Mouse (Mus musculus): ENCODE results near the gene Gm10775. TPM values are rescaled to one million over a fixed set of nuclear protein-coding genes. Genes with fewer than 3 reads are reported as not detected.
A peak's percentile ranks its signal among the peaks of the same experiment; 100 is the strongest.

Gene Gm10775
- polyA plus RNA-seq (2017; shearing (Covaris generic)) = not detected

- ATAC-seq = no peak
Measured at GRCm38 (mm10) chr13:65259239-65259638, at the start of gene Gm10775. Gm10775 (plus strand) TSS chr13:65259539.

DNA sequence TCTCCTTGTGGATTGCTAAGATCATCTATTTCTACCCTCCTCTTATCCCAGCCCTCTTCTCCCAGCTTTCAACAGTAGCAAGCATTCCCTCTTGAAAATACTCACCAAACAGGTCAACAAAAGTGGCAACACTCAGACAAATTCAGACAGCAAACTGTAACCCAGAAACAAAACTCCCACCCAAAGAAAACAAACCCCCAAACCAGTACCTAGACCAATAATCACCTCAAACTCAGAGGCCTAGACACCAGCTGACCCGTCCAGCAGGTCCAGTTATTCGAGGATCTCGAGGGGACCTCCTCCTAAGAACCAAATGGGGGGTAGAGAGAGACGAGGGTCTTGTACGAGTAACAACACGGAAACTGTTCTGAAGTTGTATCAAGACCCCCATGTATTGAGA is 33.4 kb upstream of the Gm10775 start:
- no peak for ATAC-seq

DNA sequence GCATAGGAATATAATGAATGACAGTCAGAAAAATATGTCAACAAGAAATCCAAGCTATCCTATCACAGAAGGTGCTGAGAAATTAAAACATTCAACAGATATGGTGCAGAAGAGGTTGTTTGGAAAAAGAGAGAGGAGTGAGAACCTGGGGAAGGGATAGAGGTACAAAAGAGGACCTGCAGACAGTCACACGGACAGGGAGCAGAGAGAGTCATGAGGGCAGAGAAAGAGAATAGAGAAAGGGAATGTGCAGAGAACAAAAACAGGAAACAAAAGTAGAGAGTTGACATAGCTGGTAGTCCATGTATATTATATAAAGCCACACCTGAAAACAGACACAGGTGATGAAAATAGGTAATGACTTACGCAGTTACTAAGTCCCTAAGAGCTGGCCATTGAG is 32.7 kb upstream of the Gm10775 start:
- no peak for ATAC-seq

- no peak for ATAC-seq
Measured at GRCm38 (mm10) chr13:65237211-65237610, 22.1 kb upstream of the Gm10775 start.

DNA sequence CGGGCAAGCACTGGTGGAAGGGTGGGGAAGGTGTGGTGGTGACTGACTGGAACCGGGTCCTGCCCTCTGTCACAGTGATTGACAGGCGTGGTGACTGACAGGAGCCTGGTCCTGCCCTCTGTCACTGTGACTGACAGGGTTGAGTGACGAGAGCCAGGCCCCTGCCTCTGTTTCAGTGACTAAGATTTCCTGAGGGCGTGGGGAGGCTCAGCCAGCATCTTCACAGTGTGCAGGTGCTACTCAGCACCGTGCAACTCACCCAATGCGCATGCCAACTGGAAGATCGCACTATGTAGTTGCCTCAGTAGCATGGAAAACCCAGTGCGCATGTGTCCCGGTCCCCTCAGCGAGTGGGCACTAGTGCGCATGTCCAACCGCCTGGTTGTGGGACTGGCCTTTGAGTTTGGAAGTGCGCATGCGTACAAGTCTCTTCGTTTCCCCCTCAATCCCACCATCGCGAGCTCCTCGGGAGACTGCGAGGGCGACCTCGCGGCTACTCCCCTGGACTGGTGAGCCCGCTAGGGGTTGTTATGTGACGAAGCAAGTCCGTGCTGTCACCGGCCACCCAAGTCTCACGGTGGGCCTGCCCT is 18.7 kb upstream of the Gm10775 start:
- peak; percentile 83 for ATAC-seq

DNA sequence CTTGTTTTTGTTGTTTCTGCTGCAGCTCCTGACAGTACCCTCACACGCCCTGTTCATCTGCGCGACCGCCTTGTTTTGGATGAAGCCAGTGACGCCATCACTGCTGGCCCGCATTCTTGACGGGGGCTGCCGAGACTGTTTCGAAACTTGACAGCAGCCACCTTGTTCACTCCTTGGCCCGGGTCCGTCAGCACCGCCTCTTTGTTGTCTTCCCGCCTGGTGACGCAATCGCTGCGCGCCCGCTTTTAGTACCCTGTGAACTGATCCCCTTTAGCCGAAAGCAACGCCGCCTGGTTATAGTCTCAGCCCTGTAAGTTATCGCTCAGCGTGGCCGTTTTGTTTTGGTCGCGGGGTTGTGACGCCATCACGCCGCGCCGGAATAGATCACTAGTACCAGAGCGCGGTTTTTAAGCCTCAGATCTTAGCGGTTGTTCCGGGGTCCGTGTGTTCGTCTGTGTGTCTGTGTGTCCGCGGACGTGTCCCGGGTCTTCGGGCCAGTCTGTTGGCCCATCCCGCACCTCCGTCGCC is 18.2 kb upstream of the Gm10775 start:
- ATAC-seq = peak; percentile 47

GRCm38 (mm10) chr13:65241627-65242318 is 17.6 kb upstream of the Gm10775 start:
- ATAC-seq = peak; percentile 2

GRCm38 (mm10) chr13:65242319-65242787 is 17.0 kb upstream of the Gm10775 start:
- ATAC-seq = no peak

DNA sequence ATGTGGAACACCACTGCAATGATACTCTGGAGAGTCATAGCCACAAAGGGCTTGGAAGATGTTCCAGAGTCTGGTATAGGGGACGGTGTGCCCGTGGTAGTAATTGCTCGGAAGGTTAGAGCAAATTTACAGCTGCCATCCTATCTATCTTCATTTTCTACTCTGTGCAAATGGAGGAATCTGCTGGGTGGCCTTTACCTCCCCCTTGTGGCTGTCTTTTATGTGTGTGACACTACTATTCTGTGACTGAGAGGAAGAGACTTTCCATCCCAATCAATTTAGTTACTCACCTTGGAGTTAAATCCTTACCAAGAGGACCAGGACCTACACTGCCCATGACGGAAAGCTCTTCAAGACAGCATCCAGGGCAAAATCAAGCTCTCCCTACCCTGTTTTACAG is 16.1 kb upstream of the Gm10775 start:
- no peak for ATAC-seq

GRCm38 (mm10) chr13:65258175-65258954 is 974 bp upstream of the Gm10775 start:
- no peak for ATAC-seq

GRCm38 (mm10) chr13:65262086-65262485 is 2.7 kb downstream of the Gm10775 start:
- ATAC-seq = no peak

GRCm38 (mm10) chr13:65277994-65278382 is 18.6 kb downstream of the Gm10775 start:
- no peak for ATAC-seq

GRCm38 (mm10) chr13:65278383-65279341 is 19.3 kb downstream of the Gm10775 start, which contains the start of gene Zfp369:
Zfp369 (plus strand) TSS chr13:65278814.
- peak; percentile 92 for ATAC-seq

GRCm38 (mm10) chr13:65286771-65287170 is 27.4 kb downstream of the Gm10775 start:
- no peak for ATAC-seq

DNA sequence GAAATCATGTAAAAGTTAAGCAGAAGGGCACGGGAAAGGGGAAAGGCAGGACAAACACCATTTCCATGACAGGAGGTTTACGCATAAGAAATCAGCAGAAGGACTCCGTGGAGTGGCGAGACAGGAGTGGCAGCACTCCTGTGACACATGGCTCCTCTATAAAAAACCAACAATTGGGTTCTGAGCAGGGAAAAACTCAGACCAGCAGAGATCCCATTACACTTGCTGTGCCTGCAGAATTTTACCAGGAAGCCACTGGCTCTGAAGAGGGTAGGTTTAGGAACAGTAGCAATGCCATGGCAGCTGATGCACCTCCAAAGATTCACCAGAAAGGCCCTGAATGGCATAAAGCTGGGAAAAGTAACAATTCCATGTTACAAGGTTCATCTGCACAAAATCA is 37.0 kb downstream of the Gm10775 start:
- ATAC-seq = no peak

Other genes with a start within 250 kb of the Gm10775 start
- not detected for gene Spata31d1c, start 226.5 kb upstream of the Gm10775 start, polyA plus RNA-seq (2017; shearing (Covaris generic))
- not detected for gene Prss47, start 206.8 kb upstream of the Gm10775 start, polyA plus RNA-seq (2017; shearing (Covaris generic))
- 10 to 100 TPM; 10.1 to 16.5 TPM for gene Mfsd14b, start 146.6 kb upstream of the Gm10775 start, polyA plus RNA-seq (2017; shearing (Covaris generic))
- gene Olfr465-ps1, start 121.5 kb upstream of the Gm10775 start, polyA plus RNA-seq (2017; shearing (Covaris generic)) = not detected
- gene Olfr466, start 109.3 kb upstream of the Gm10775 start, polyA plus RNA-seq (2017; shearing (Covaris generic)) = under 1 TPM in 1 of 2 experiments, not detected in 1; 0.08 TPM
- not detected for gene Nlrp4f, start 53.6 kb upstream of the Gm10775 start, polyA plus RNA-seq (2017; shearing (Covaris generic))
- gene Zfp369, start 19.3 kb downstream of the Gm10775 start, polyA plus RNA-seq (2017; shearing (Covaris generic)) = 10 to 100 TPM; 14.5 to 16.7 TPM

Measured in CD4-positive, CD25-positive, alpha-beta regulatory T cell, adult 4 months (primary cell).